Mouse (Mus musculus) CH12.LX (cell line): ENCODE measurements around the gene Azi2. TPM values are rescaled to one million over a fixed set of nuclear protein-coding genes. Genes with fewer than 3 reads are reported as not detected.
A peak's percentile ranks its signal among the peaks of the same experiment; 100 is the strongest.

Source experiments
- DNase-seq: peaks from one replicate; pipeline ENCODE4 v3.0.0-alpha.2; 2013; ENCODE audit errors: extremely low read depth
- H3K27ac ChIP-seq: 2 replicates; pipeline ENCODE4 v1.5.1; 2012; ENCODE audit warnings: low read depth, mild to moderate bottlenecking, control low read depth, moderate library complexity; ENCODE audit not compliant: insufficient read depth
- H3K27me3 ChIP-seq: replicated peaks from 2 replicates; pipeline ENCODE3; 2012; ENCODE audit warnings: inconsistent platforms
- H3K36me3 ChIP-seq, 2 experiments: replicated peaks in 1 of 2; 2 replicates each; pipeline versions ENCODE3 to v1.6.1; 2012; ENCODE audit warnings: inconsistent platforms in 1 of 2, low read length in 1 of 2, mild to moderate bottlenecking in 1 of 2, mixed read lengths in 1 of 2, moderate library complexity in 1 of 2; ENCODE audit not compliant: control insufficient read depth in 1 of 2, insufficient read depth in 1 of 2
- H3K4me1 ChIP-seq, 2 experiments: 2 replicates each; pipeline ENCODE4 v1.6.1; 2012; ENCODE audit warnings: inconsistent platforms in 1 of 2, moderate library complexity in 1 of 2; ENCODE audit not compliant: insufficient read depth in 2 of 2, control insufficient read depth in 1 of 2
- H3K4me2 ChIP-seq: 2 replicates; pipeline ENCODE4 v1.6.1; 2012; ENCODE audit warnings: low read depth, mild to moderate bottlenecking, control low read depth; ENCODE audit not compliant: poor library complexity, insufficient read depth, severe bottlenecking
- H3K4me3 ChIP-seq, 3 experiments: fragments of 150-350 bp in 1 of 3; sonication (generic) in 1 of 3; replicated peaks in 1 of 3; 2 replicates each; pipeline versions ENCODE3 to v1.5.1; 2011 to 2012; ENCODE audit warnings: low read depth in 2 of 3, low read length in 2 of 3, mild to moderate bottlenecking in 2 of 3, moderate library complexity in 2 of 3, control low read depth in 1 of 3, improper control_type of control experiment in 1 of 3, inconsistent platforms in 1 of 3, mixed read lengths in 1 of 3; ENCODE audit not compliant: poor library complexity in 1 of 3
- H3K79me2 ChIP-seq: replicated peaks from 2 replicates; pipeline ENCODE4 v1.6.1; 2012; ENCODE audit warnings: mild to moderate bottlenecking, moderate library complexity; ENCODE audit not compliant: control insufficient read depth, poor library complexity, insufficient read depth, severe bottlenecking; ENCODE audit errors: extremely low read depth
- H3K9ac ChIP-seq: 2 replicates; pipeline ENCODE4 v1.6.1; 2012; ENCODE audit warnings: low read depth, mild to moderate bottlenecking, control low read depth, moderate library complexity; ENCODE audit not compliant: insufficient read depth
- H3K9me3 ChIP-seq: replicated peaks from 2 replicates; pipeline ENCODE3; 2012; ENCODE audit warnings: low read length, inconsistent platforms, mixed read lengths
- CHD1 ChIP-seq: IDR thresholded peaks from 2 replicates; pipeline ENCODE4 v1.6.1; 2012; ENCODE audit warnings: low read depth, low read length, improper control_type of control experiment, inconsistent platforms
- CTCF ChIP-seq, 2 experiments: IDR thresholded peaks in 1 of 2; conservative IDR thresholded peaks in 1 of 2; 2 replicates each; pipeline ENCODE4 v1.5.1; 2011 to 2012; ENCODE audit warnings: low read depth in 2 of 2, low read length in 2 of 2, improper control_type of control experiment in 1 of 2, inconsistent platforms in 1 of 2, mild to moderate bottlenecking in 1 of 2, moderate library complexity in 1 of 2
- ELF1 ChIP-seq: IDR thresholded peaks from 2 replicates; pipeline ENCODE4 v1.6.1; 2014; ENCODE audit warnings: low read depth, mild to moderate bottlenecking, inconsistent platforms, low read length, improper control_type of control experiment
- EP300 ChIP-seq: IDR thresholded peaks from 2 replicates; pipeline ENCODE4 v1.6.1; 2011; ENCODE audit warnings: low read length, improper control_type of control experiment
- GABPA ChIP-seq: IDR thresholded peaks from 2 replicates; pipeline ENCODE4 v1.6.1; 2012; ENCODE audit warnings: low read depth, low read length, improper control_type of control experiment, inconsistent platforms; ENCODE audit not compliant: insufficient replicate concordance
- JUN ChIP-seq: IDR thresholded peaks from 2 replicates; pipeline ENCODE4 v1.6.1; 2011; ENCODE audit warnings: low read depth, mild to moderate bottlenecking, low read length, improper control_type of control experiment, moderate library complexity; ENCODE audit not compliant: insufficient read depth
- MAFK ChIP-seq: IDR thresholded peaks from 2 replicates; pipeline ENCODE4 v1.6.1; 2011; ENCODE audit warnings: low read length, improper control_type of control experiment; ENCODE audit not compliant: insufficient replicate concordance
- NRF1 ChIP-seq: IDR thresholded peaks from 2 replicates; pipeline ENCODE4 v1.6.1; 2014; ENCODE audit warnings: low read depth, mild to moderate bottlenecking, inconsistent platforms, low read length, improper control_type of control experiment, moderate library complexity
- RAD21 ChIP-seq: IDR thresholded peaks from 2 replicates; pipeline ENCODE4 v1.6.1; 2011; ENCODE audit warnings: low read depth, mild to moderate bottlenecking, low read length, improper control_type of control experiment, moderate library complexity
- RCOR1 ChIP-seq: conservative IDR thresholded peaks from 2 replicates; pipeline ENCODE4 v1.6.1; 2012; ENCODE audit warnings: low read depth, mild to moderate bottlenecking, inconsistent platforms, low read length, improper control_type of control experiment
- SIN3A ChIP-seq: IDR thresholded peaks from 2 replicates; pipeline ENCODE4 v1.6.1; 2012; ENCODE audit warnings: low read length, improper control_type of control experiment, inconsistent platforms
- TCF12 ChIP-seq: IDR thresholded peaks from 2 replicates; pipeline ENCODE4 v1.6.1; 2014; ENCODE audit warnings: low read depth, mild to moderate bottlenecking, inconsistent platforms, low read length, improper control_type of control experiment
- ZKSCAN1 ChIP-seq: IDR thresholded peaks from 2 replicates; pipeline ENCODE4 v1.6.1; 2012; ENCODE audit warnings: low read depth, inconsistent platforms, low read length, improper control_type of control experiment, borderline replicate concordance
- ZNF384 ChIP-seq: IDR thresholded peaks from 2 replicates; pipeline ENCODE4 v1.6.1; 2012; ENCODE audit warnings: low read depth, low read length, improper control_type of control experiment, inconsistent platforms
- dilution Hi-C: fragments of 300-500 bp; cut with MboI; formaldehyde crosslinking; loops from 2 replicates; pipeline ENCODE4 v1.14.3; 2020; ENCODE audit warnings: low sequenced_read_pairs; ENCODE audit not compliant: extremely low pct_unique_long_range_greater_than_20kb, extremely low pct_ligation_motif_present
- in situ Hi-C: fragments of 300-500 bp; cut with MboI; formaldehyde crosslinking; loops from 3 replicates; pipeline ENCODE4 v1.14.3; 2019; ENCODE audit warnings: low sequenced_read_pairs, low pct_ligation_motif_present, low pct_unique_long_range_greater_than_20kb, mixed read lengths
- polyA plus RNA-seq: library from polyadenylated mRNA; unstranded; fragments of >175 nt; gene quantifications from 2 replicates; pipeline ENCODE4 v1.2.1, GENCODE M21; 2012; ENCODE audit warnings: low read depth; ENCODE audit not compliant: insufficient read length
- total RNA-seq, 2 experiments: library from RNA; depleted of rRNA; stranded (reverse); fragments of 300-350 nt in 1 of 2; fragments of >200 nt in 1 of 2; gene quantifications; 2 replicates each; pipeline ENCODE4 v1.2.3; 2012 to 2014

Azi2 gene
- total and polyA plus RNA-seq, 3 experiments, result 25.4 to 52.6 (median 32.6) TPM

DNA sequence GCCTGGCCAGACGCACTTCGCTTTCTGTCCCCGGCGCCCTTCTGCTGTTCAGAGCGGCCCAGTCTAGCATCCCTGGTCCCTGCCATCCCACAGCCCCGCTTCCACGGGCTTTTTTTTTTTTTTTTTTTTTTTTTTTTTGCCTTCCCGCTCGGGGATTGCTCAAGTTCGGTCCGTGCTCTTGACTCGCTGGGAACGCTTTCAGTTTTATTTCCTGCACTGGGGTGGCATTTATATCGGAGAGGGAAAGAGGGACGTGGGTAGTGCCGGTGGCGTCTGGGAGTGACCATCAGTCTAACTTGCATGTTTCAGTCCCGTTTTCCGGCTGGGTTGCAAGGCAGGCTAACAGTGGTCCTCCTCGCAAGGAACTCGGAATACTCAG is 712 bp downstream of the Azi2 start:
- Histone ChIP-seq H3K4me3 (peak overlapping the region; percentile 65 to 75 (median 71)), H3K27ac (peak overlapping the region; percentile 86), H3K36me3 (peaks cover 4 to 14% of the 10 kb centered on the region in 2 experiments), H3K27me3 (no peaks in the 10 kb centered on the region), H3K4me2 (peak overlapping the region; percentile 97), H3K4me1 (peaks cover 0 to 27% of the 10 kb centered on the region in 2 experiments; a peak in 3 of 4 replicates), H3K79me2 (peaks cover 23% of the 10 kb centered on the region), H3K9me3 (no peaks in the 10 kb centered on the region), H3K9ac (peak overlapping the region; percentile 76)
- in situ Hi-C loops, result no loop called here
- peak; percentile 73 for TF ChIP-seq ZNF384
- TF ChIP-seq RAD21, result no peak
- dilution Hi-C loops, result no loop called here
- peak; percentile 33 for DNase-seq

DNA sequence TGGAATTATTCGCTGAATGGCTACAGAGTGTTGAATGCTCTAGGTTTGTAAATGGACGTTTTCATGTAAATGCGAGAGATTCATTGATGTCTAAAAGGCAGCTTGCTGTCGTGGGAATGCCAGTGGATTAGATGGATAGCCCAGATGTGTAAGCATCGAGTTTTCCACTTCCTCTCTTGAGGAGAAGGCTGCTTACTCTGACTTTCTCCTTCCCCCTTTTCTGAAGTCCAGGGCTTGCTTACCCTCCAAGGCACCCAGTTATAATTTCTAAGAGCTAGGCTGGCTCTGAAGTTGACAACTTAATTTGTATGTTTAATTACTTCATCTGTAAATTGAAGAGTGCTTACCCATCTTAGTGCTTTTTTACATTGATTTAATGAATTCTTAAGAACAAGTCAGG is 1.3 kb downstream of the Azi2 start:
- Histone ChIP-seq H3K4me3 (peak overlapping the region; percentile 65 to 75 (median 71)), H3K9me3 (no peaks in the 10 kb centered on the region), H3K9ac (peak overlapping the region; percentile 76), H3K4me1 (peaks cover 0 to 27% of the 10 kb centered on the region in 2 experiments; a peak in 3 of 4 replicates), H3K27ac (no peak overlapping the region), H3K27me3 (no peaks in the 10 kb centered on the region), H3K79me2 (peaks cover 23% of the 10 kb centered on the region), H3K4me2 (peak overlapping the region; percentile 97), H3K36me3 (peaks cover 4 to 14% of the 10 kb centered on the region in 2 experiments)
- TF ChIP-seq ELF1 (no peak), MAFK (no peak), EP300 (0 out of 2 replicates have a peak, but pooled peaks have one; percentile 3), CTCF (conservative IDR thresholded peaks at IDR 0.05 in 1 of 2, IDR thresholded peaks at IDR 0.05 in 1 of 2; ENCODE audit: low read depth in 2 of 2, low read length in 2 of 2) (no peak), JUN (no peak), NRF1 (no peak), RAD21 (no peak), GABPA (no peak), SIN3A (no peak)
- in situ Hi-C loops, result no loop called here
- no peak for DNase-seq
- dilution Hi-C loops, result no loop called here

DNA sequence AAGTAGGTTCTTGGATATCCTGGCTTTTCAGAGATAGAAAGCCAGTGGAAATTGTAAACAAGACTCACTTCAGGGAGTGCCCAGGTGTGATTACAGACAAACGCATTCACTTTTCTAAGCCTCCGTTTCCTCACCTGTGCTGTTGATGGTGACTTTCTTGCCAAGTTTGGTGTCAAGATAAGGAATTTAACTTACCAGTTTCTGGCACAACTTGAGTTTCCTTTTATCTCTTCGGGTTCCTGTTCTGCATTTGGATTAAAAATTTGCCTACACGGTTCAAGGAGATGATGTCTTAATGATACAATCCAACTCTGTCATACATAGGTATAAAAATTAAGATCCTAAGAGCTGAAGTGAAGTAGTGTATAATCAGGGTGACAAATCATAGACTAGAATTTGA is 2.4 kb downstream of the Azi2 start:
- DNase-seq, result no peak
- H3K4me3 ChIP-seq, result no peak overlapping the region
- H3K36me3 ChIP-seq, result peaks cover 4 to 20% of the 10 kb centered on the region in 2 experiments
- H3K9ac ChIP-seq, result no peak overlapping the region
- peak overlapping the region; percentile 6; the same call in 1 of the 2 replicates for H3K4me2 ChIP-seq
- no peaks in the 10 kb centered on the region for H3K9me3 ChIP-seq
- H3K27ac ChIP-seq, result no peak overlapping the region
- H3K27me3 ChIP-seq, result no peaks in the 10 kb centered on the region
- dilution Hi-C loops, result no loop called here
- H3K4me1 ChIP-seq, result peaks cover 0 to 27% of the 10 kb centered on the region in 2 experiments; a peak in 3 of 4 replicates
- in situ Hi-C loops, result no loop called here
- peaks cover 23% of the 10 kb centered on the region for H3K79me2 ChIP-seq
- TF ChIP-seq RCOR1, result no peak
- no peak for TF ChIP-seq CHD1
- no peak for TF ChIP-seq TCF12
- TF ChIP-seq ZKSCAN1, result no peak
